Mouse (Mus musculus) left cerebral cortex, adult 2 months (tissue): Measurements from ENCODE around the gene Phf21a. TPM values are rescaled to one million over a fixed set of nuclear protein-coding genes. Genes with fewer than 3 reads are reported as not detected.

Experiments used
- DNase-seq, 2 experiments: peaks; one replicate each; pipeline ENCODE4 v3.0.0; 2021 to 2022; ENCODE audit warnings: low spot score in 2 of 2, mixed read lengths in 1 of 2; ENCODE audit errors: extremely low spot score in 1 of 2
- H3K27ac ChIP-seq: fragments of 200-600 bp; 2 replicates; pipeline ENCODE4 v1.8.1; 2022
- H3K4me3 ChIP-seq: fragments of 200-600 bp; 2 replicates; pipeline ENCODE4 v1.8.1; 2022
- CTCF ChIP-seq: fragments of 200-600 bp; IDR thresholded peaks from 2 replicates; pipeline ENCODE4 v1.8.1; 2022; ENCODE audit warnings: antibody characterized with exemption, mild to moderate bottlenecking, moderate library complexity
- intact Hi-C: fragments of 180-260 bp; cut with DNase I; formaldehyde crosslinking; loops from one replicate; pipeline ENCODE4 v1.15.1; 2025
- total RNA-seq, 2 experiments: library from RNA; stranded (reverse); gene quantifications; 2 replicates each; pipeline ENCODE4 v1.2.3; 2021

The Phf21a gene
- total RNA-seq, 2 experiments from 2014 or later: 124 to 153 TPM

GRCm38 (mm10) chr2:92202319-92203040 is 109.6 kb downstream of the Phf21a start:
- DNase-seq: no peak
- H3K4me3 ChIP-seq: no peak overlapping the region
- no peak overlapping the region for H3K27ac ChIP-seq
- intact Hi-C loops: no loop called here
- no peak for TF ChIP-seq CTCF

DNA sequence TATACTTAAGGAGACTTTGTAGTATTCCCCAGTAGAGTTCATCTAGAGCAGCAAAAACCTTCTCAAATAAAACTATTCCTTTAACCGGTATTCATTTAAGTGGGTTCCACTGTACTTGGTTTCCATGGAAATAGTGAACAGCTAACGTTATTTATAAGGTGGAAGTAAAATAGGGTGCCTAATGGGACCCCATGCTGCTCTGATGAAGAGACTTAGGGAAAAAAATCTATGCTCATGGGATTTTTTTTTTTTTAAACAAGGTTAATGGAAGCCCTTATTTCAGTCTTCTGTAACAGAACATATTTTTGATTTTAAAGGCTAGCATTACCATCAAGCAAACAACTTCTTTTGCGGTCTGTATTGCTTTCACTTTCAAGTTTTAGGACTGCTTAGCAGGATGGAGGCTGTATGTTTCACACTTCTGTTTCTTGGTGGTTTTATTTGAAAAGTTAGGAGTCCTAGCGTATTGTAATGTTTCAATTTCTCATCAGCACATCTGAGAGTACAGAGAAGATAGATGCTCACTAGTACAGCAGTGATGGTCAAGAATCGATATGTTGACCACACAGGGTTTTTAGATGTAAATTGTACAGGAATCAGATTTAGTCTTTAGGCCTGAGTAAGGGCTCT is 112.2 kb downstream of the Phf21a start:
- TF ChIP-seq CTCF: no peak
- no peak overlapping the region for H3K27ac ChIP-seq
- intact Hi-C loops: no loop called here
- no peak overlapping the region for H3K4me3 ChIP-seq
- no peak for DNase-seq

DNA sequence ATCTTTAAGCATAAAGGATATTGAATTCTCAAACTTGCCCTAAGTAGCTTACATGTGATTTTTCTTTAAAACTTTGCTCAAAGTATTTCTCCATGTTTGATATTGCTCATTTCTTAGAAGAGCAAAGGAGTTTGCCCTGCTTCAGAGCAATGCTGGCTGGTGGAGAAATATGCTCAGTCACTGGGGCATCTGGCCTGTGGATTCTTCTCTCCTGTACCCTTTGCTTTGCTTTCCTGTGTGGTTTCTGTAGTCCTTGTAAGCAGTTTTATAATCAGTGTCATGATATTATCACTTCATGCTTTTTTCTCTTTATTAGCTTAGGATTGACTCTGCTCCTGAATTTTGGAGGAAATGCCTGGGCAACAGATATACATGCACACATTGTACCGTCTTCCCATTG is 117.5 kb downstream of the Phf21a start:
- TF ChIP-seq CTCF: no peak
- no peak for DNase-seq
- Histone ChIP-seq H3K4me3 (no peak overlapping the region), H3K27ac (no peak overlapping the region)
- intact Hi-C loops: no loop called here

- no peak for TF ChIP-seq CTCF
- intact Hi-C loops: no loop called here
Measured at GRCm38 (mm10) chr2:92221431-92221830, 128.5 kb downstream of the Phf21a start.

DNA sequence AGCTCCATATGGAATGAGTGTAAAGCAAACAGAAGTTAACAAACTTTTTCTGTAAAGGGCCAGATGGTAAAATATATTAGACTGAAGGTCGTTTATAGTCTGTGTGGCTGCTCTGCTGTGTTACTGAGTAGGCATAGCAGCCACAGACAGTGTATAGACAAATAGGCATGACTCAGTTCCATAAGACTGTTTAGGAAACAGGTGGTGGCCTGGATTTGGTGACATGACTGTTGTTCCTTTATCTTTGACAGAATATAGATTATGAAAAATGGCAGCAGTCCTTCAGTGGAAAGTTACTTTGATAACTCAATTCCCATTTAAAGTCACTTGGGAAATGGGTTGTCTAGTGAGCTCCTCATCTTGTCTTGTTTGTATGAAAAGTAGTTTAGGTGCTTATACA is 132.7 kb downstream of the Phf21a start:
- no peak for DNase-seq
- intact Hi-C loops: loop anchor here (5.0 kb wide), 1 partner anchor 117 kb away; no protein-coding TSS in a partner anchor
- Histone ChIP-seq H3K4me3 (no peak overlapping the region), H3K27ac (no peak overlapping the region)
- TF ChIP-seq CTCF: no peak

More at GRCm38 (mm10) chr2:92221431-92221830, 128.5 kb downstream of the Phf21a start:
- no peak overlapping the region for H3K27ac ChIP-seq
- H3K4me3 ChIP-seq: no peak overlapping the region
- no peak for DNase-seq

- no peak for DNase-seq
- Histone ChIP-seq H3K27ac (no peak overlapping the region), H3K4me3 (no peak overlapping the region)
- TF ChIP-seq CTCF: no peak
- intact Hi-C loops: loop anchor here (5.0 kb wide), 1 partner anchor 112 kb away; no protein-coding TSS in a partner anchor
Measured at GRCm38 (mm10) chr2:92229973-92230372, 137.1 kb downstream of the Phf21a start.

- no peak overlapping the region for H3K27ac ChIP-seq
- H3K4me3 ChIP-seq: no peak overlapping the region
- no peak for TF ChIP-seq CTCF
- intact Hi-C loops: no loop called here
- DNase-seq: no peak
Measured at GRCm38 (mm10) chr2:92231706-92232105, 138.8 kb downstream of the Phf21a start.

GRCm38 (mm10) chr2:92234768-92235332 is 141.9 kb downstream of the Phf21a start:
- DNase-seq: no peak
- Histone ChIP-seq H3K27ac (no peak overlapping the region), H3K4me3 (no peak overlapping the region)
- TF ChIP-seq CTCF: no peak
- intact Hi-C loops: no loop called here

DNA sequence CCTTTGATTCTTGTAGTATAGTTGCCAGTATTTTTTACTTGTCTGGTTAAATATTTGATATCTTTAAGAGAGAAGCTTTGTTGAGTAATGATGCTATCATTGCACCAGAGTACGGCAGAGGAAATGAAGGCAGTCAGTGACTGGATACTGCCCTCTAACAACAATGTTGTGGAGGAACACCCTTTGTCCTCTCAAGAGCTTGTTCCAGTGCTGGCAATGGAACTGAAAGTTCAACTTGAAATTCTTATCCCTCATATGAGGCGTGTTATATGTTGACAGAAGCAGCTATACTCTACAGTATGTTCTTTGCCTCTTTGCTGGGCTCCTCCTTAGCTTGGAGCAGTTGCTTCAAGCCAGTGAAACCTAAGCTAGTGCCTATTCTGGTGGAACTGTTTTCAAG is 147.4 kb downstream of the Phf21a start:
- intact Hi-C loops: no loop called here
- Histone ChIP-seq H3K4me3 (no peak overlapping the region), H3K27ac (no peak overlapping the region)
- DNase-seq: no peak
- TF ChIP-seq CTCF: no peak

DNA sequence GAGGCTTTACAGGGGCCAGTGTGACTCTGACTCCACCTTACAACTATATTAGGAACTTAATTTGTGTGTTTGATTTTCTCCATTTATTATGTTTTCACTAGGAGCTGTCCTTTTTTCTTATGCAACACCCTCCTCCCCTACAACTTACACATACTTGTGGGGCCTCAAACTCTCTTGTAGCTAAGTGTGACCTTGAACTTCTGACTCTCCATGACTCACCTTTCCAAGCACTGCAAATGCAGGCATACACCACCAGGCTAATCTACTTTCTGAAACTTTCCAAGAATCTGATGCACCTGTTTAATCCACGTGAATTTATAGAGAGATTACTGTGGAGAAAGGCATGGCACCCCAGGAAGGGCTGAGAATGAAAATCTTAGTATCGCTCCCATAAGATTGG is 147.9 kb downstream of the Phf21a start:
- no peak for DNase-seq
- H3K27ac ChIP-seq: no peak overlapping the region
- no peak for TF ChIP-seq CTCF
- no peak overlapping the region for H3K4me3 ChIP-seq
- intact Hi-C loops: no loop called here

GRCm38 (mm10) chr2:92241317-92241716 is 148.4 kb downstream of the Phf21a start:
- Histone ChIP-seq H3K27ac (no peak overlapping the region), H3K4me3 (no peak overlapping the region)
- DNase-seq: no peak
- intact Hi-C loops: no loop called here
- no peak for TF ChIP-seq CTCF

GRCm38 (mm10) chr2:92246112-92246511 is 153.2 kb downstream of the Phf21a start:
- no peak overlapping the region for H3K4me3 ChIP-seq
- H3K27ac ChIP-seq: no peak overlapping the region
- TF ChIP-seq CTCF: no peak
- no peak for DNase-seq
- intact Hi-C loops: no loop called here
